Mouse (Mus musculus) ES-CJ7 (cell line): ENCODE measurements around the gene Nes.

Source experiments
- DNase-seq: peaks from one replicate; pipeline ENCODE4 v3.0.0; 2011; ENCODE audit warnings: low read depth, low spot score

The Nes gene

GRCm38 (mm10) chr3:87949955-87950515 is 20.8 kb upstream of the Nes start:
- DNase-seq, result peak; percentile 64

GRCm38 (mm10) chr3:87951946-87952345 is 18.9 kb upstream of the Nes start:
- no peak for DNase-seq

DNA sequence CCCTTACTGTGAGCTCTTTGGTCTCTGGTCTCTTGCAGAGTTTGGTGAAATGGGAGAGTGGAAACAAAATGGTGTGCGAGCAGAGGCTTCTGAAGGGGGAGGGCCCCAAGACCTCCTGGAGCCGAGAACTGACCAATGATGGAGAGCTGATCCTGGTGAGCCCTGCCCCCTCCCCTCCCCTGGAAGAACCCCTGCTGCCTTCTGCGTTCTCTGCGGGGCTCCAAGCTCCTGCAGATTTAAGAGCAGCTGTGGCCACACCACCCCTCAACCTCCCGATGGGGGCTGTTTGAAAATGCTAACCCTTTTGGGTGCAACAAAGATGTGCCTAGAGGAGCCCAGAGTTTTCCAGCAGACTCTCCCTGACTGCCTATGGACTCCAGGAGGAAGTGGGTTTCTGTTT is 18.4 kb upstream of the Nes start:
- no peak for DNase-seq

GRCm38 (mm10) chr3:87958056-87958455 is 12.8 kb upstream of the Nes start:
- no peak for DNase-seq

DNA sequence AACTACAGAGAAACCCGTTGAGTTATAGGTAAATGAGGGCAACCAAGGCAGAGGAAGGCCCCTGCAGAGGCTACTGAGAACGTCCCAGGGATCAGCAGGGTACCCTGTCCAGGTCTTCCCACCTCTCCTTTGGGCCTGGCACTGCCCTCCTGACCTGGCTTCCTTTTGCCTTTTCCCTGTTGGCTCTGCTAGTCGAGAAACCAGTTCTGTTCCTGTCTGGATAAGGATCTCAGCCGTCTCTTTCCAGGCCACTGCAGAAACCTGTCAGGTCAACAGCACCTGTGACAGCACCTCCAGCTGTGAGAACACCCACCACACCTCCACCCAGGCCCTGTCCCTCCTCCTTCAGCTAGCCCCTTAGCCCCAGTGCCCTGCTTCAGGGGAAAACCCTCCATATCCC is 12.4 kb upstream of the Nes start:
- no peak for DNase-seq

DNA sequence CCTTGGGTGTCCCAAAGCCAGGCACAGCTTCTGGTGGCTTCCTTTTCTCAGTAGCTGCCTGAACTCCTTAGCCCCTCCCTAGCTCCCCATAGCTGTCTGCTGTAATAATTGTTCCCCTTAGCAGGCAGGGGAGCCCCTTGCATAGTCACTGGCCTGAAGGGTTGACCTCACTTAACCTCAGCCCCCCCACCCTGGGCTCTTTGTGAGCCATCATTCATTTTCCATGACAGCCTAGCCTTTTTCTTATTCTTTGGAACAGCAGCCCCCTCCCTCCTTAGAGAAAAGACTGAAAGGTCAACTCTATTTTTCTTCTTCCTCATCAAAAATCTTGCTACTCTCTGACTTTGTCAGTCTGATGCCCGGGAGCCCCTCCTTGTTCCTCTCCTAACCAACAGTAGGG is 11.9 kb upstream of the Nes start:
- DNase-seq, result no peak

DNA sequence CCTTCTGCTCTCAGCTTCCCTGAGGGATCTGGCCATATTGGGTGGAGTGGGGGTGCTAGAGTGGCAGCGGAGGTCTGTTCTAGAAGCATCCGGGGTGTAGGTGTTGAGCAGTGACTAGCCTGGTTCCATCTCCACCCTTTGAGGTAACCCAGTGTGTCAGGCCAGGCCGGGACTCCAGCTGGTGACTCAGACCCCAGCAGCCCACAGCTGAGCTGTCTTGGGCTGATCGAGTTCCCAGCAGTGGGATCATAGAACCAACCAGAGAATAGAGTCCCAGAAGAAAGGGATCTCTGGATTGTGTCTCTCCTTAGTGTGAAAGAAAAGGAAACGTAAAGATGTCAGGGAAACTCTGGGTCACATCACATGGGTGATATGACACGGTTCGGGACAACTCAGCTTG is 11.5 kb upstream of the Nes start:
- no peak for DNase-seq

GRCm38 (mm10) chr3:87960191-87960585 is 10.7 kb upstream of the Nes start:
- DNase-seq, result no peak

DNA sequence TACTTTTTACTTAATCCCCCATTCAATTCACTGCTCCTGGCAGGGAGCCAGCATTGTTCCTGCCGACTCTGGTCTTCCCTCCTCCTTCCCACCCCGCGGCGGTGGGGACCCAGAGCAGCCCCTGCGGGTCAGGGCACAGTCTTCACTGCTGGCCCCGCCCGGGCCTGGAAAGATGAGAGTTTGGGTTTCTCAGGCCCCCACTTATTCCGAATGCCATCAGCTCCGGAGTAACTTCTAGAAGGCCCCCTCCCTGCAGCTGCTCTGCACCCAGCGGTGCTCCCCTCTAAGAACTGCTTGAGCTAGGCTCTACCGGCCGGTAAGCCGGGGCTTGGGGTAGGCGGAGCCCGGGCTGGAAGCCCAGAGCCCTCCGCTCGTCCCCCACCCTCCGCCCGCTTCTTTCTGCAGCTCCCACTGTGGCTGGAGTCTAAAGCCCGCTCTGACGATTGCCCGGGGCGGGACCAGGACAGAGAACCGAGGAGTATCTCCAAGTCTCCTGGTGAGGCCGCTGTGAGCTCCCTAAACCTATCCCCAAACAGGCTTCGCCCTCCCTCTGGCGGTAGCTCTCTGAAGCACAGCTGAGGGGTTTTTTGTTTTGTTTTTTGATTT is 10.2 kb upstream of the Nes start:
- DNase-seq, result peak; percentile 97

GRCm38 (mm10) chr3:87970184-87970938 is 517 bp upstream of the Nes start:
- DNase-seq, result peak; percentile 71

GRCm38 (mm10) chr3:87971489-87972202 is 768 bp downstream of the Nes start:
- DNase-seq, result no peak

GRCm38 (mm10) chr3:87972203-87972664 is 1.4 kb downstream of the Nes start:
- no peak for DNase-seq

DNA sequence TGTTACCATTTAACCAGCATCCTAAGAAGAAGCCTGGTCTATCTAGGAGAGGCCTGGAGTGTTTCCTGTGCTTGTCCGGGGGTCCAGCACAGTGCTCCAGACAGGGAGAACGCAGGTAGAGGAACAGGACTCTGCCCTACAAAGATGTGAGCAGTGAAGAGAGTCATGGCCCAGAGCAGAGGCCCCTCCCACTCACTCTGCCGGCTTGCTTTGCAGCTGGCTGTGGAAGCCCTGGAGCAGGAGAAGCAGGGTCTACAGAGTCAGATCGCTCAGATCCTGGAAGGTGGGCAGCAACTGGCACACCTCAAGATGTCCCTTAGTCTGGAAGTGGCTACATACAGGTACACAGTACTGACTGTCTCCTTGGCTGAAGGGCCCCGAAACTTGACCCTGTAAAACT is 1.9 kb downstream of the Nes start:
- no peak for DNase-seq

DNA sequence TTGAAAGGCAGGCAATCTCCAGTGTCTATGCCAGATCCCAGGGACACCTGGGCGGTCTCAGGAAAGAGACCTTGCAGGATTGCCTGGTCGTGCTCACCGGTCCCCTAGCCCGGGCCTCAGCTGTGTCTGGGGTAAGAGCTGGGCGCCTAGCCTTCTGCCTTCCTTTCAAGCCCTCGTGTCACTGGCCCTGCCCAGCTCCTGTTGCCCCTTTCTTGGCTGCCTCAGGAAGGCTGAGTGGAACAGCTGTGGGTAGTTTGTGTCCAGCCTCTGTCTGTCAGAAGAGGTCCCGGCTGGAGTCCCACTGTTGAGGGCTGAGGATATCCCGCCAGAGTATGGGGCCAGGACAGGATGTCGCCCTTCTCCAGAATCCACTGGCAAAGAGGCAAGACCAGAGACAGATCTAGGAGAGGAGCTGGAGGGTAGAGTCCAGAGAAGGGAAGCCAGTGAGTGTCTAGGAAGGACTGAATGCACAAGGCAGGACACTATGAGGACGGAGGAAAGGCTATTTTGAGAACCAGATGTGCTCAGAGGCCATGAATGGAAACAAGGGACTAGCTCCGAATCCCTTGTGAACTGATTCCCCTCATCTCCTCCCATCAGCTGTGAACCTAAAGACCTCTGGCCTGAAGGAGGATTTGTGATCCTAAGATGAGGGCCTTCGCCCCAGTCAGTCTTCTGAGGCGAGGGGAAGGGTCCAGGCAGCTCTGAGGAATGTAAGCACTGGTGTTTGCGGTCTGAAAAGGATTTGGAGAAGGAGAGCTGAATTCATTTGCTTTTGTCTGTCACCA is 2.9 kb downstream of the Nes start:
- no peak for DNase-seq

GRCm38 (mm10) chr3:87974381-87974987 is 3.6 kb downstream of the Nes start:
- DNase-seq, result peak; percentile 99

- no peak for DNase-seq
Observed at GRCm38 (mm10) chr3:87979493-87979892, 8.6 kb downstream of the Nes start.

DNA sequence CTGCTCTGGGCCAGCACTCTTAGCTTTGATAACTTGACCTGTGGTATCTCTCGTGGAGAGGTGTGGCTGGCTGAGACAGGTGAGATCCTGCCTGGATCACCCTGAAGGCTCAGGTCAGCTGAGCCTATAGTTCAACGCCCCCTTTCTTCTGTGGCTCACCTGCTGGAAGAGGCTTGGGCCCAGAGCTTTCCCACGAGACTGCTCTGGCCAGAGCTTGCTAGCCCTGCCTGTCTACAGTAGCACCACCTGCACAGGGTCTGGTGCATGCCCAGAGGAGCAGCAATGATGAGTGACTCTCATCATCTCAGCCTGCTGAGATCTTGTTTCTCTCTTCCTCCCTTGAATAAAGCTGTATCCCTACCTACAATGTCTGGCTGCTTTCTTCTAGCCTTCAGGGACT is 9.2 kb downstream of the Nes start:
- no peak for DNase-seq

- no peak for DNase-seq
Observed at GRCm38 (mm10) chr3:87980728-87981127, 9.8 kb downstream of the Nes start.

DNA sequence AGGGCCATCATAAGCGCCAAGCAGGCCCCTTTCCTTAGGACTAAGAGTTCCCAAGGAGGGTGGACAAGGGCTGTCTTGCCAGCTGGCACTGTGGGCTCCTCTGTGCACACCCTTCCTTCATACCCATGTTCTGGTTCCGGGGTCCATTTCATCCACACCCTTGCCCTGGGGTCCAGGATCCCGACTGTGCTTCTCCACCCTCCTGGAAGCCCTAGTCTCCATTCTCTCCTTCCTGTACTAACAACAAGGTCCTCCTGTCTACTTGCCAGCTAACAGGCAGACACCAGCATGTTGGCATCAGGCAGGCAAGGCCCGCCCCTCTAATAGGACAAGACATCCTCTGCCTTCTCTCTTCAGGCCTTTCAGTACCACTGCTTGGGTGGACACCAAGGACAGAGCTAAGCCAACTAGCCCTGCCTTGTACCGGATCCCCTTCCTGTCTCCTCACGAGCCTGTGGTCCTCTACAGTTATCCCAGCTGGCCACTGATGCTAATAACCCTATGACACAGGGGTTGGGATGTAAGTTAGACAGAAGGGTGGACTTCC is 10.4 kb downstream of the Nes start:
- no peak for DNase-seq

GRCm38 (mm10) chr3:87981894-87982835 is 11.3 kb downstream of the Nes start:
- DNase-seq, result no peak
